Mouse (Mus musculus) megakaryocyte-erythroid progenitor cell, adult 5-6 weeks (primary cell): ENCODE measurements around the gene Nudt4. TPM values are rescaled to one million over a fixed set of nuclear protein-coding genes. Genes with fewer than 3 reads are reported as not detected.

Source experiments
- ATAC-seq: replicated peaks from 2 replicates; pipeline ENCODE4 v1.8.0; 2016; ENCODE audit warnings: mild to moderate bottlenecking, inconsistent platforms; ENCODE audit not compliant: severe bottlenecking, poor library complexity, low FRiP score, low TSS enrichment
- total RNA-seq, 2 experiments: library from RNA; stranded (forward) in 1 of 2; stranded (reverse) in 1 of 2; fragments of 200-1000, 215-1000 nt in 1 of 2; fragments of >200 nt in 1 of 2; fragmentation: Nextera tagmentation in 1 of 2; gene quantifications; 2 replicates each; pipeline ENCODE4 v1.2.3; 2014 to 2017

Nudt4 gene
- total RNA-seq, 2 experiments from 2014 or later: 39.8 to 77.4 TPM

GRCm38 (mm10) chr10:95544004-95544403 lies 19.9 kb downstream of the Nudt4 start:
- ATAC-seq: no peak

DNA sequence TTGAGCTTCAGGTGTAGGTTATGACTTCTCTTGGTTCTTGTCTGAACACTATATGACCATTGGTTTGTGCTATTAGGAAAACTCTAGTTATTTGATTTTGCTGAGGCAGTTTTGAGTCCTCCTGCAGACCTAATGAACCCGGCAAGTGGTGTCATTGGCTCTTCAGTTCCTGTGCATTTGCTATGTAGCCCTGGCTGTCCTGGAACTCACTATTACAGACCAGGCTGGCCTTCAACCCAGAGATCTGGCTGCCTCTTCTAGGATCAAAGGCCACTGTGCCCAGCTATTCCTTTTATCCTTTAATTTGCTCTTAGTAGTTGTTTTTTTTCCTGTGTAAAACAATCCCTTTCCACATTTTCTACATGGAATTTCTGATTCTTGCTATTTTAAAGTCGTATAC lies 20.6 kb downstream of the Nudt4 start:
- ATAC-seq: no peak

- ATAC-seq: no peak
Observed at GRCm38 (mm10) chr10:95542916-95543315, 21.0 kb downstream of the Nudt4 start.

DNA sequence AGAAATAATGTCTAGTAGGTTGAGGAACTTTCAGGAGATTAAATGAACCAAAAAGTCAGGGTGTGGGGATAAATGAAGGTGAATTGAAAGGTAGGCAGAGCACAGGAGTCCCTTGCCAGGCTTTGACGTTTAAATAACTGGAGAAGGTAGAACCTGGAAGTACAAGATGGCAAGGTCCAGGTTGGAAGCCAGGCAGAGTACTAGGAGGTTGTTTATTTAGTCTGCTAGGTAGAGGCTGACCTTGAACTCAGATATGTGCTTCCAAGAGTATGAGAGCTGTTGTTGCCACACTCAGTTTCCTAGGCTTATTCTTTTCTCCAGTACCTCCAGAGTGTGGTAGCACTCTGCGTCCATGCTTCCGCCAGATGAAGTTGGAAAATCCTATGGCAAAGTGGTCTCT lies 24.1 kb downstream of the Nudt4 start:
- ATAC-seq: no peak

GRCm38 (mm10) chr10:95539260-95539659 lies 24.7 kb downstream of the Nudt4 start:
- no peak for ATAC-seq

DNA sequence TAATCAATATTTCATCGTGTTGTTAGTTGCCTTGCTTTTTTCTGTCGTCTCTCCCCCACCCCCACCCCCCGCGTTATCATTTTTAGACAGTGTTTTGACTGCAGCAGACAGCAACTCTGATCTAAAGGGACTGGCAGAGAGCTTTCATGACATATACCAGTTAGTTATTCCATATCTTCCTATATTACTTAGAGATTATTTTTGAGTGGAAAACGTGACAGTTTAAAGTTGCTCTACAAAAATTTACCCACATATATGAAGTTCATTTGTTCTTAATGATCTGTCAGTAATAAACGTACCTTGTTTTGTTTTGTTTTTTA lies 27.8 kb downstream of the Nudt4 start:
- peak; percentile 50; the same call in 1 of the 2 replicates for ATAC-seq

DNA sequence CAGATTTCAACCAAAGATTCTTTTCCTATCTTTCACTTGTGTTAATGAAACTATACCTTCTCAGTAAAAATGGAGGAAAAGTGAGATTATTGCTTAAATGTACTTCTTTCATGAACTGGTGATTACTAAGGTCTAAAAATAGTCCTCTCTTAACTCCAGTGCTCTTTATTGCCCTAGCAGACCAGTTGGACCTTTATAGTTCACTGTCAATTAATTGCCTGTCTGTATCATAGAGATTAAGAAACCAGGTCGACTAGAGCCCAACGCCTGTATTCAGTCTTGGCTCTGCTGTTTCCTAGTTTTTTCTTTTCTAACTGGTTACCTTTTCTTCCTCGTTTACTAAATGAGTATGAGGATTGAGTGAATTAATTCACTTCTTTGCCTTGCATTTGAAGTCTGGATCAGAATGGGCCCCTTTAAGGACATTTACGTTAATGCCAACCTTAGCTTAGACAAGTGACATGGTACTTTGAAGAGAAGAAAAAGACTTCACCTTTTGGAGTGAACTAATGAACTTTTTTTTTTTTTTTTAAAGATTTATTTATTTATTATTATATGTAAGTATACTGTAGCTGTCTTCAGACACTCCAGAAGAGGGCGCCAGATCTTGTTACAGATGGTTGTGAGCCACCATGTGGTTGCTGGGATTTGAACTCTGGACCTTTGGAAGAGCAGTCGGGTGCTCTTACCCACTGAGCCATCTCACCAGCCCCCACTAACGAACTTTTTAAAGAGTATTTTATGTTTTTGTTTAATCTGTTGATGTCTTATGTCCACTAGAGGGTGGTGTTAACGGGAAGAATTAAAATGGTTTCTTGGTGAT lies 28.3 kb downstream of the Nudt4 start:
- peak; percentile 44; the same call in 1 of the 2 replicates for ATAC-seq

GRCm38 (mm10) chr10:95533382-95533781 lies 30.6 kb downstream of the Nudt4 start:
- ATAC-seq: no peak

- no peak for ATAC-seq
Observed at GRCm38 (mm10) chr10:95532916-95533315, 31.0 kb downstream of the Nudt4 start.

GRCm38 (mm10) chr10:95530551-95531121 lies 33.3 kb downstream of the Nudt4 start:
- ATAC-seq: no peak

DNA sequence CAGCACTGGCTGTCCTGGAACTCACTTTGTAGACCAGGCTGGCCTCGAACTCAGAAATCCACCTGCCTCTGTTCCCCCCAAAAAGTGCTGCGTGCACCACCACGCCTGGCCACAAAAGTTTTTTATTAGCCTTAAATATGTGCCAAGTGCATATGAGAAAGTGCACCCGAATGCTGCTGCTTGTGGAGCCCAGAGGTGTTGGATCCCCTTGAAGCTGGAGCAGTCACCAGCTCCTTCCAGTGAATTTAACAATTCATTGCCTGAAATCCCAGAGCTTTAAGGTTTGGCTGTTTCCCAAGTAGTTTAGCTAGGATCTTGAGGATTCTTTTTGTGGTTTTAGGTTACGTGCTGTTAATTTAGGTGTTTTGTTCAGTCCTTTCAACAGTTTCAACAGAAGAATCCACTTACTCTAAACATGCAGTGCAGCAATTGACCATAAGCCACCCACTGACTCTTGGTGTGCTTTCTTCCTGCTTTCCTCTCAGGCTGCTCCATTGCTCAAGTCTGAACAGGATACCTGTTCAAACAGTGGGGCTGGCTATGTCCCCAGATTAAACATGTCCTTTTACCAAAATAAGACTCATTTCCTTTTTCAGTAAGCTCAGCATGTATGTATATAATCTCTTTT lies 37.3 kb downstream of the Nudt4 start:
- ATAC-seq: no peak

DNA sequence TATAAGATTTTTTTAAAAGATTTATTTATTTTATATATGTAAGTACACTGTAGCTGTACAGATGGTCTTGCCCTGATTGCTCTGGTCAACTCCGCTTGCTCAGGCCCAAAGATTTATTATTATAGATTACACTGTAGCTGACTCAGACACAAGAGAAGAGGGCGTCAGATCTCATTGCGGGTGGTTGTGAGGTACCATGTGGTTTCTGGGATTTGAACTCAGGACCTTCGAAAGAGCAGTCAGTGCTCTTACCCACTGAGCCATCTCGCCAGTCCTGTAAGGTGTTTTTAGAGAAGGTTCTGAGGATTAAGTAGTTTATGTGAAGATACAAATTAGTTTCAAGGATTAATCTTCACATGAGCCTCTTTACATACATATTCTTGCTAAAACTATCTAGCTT lies 38.1 kb downstream of the Nudt4 start:
- ATAC-seq: no peak

- ATAC-seq: no peak
Observed at GRCm38 (mm10) chr10:95525037-95525675, 38.8 kb downstream of the Nudt4 start.

DNA sequence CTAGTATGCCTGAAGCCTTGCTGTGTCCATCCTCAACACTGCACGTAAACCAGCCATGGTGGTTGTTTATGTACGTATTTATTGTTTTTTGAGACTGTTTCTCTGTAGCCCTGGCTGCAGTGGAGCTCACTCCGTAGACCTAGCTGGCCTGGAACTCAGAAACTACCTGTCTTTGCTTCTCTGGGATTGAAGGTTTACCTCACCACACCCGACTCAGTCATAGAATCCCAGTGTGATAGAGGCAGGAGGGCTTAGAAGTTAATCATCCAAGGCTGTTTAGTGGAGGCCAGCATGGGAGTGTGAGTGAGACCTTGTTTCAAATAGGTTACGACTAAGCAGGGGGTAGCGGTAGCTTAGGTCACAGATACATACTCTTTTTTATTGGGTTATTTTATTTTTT lies 46.3 kb downstream of the Nudt4 start:
- no peak for ATAC-seq

GRCm38 (mm10) chr10:95515293-95515931 lies 48.5 kb downstream of the Nudt4 start:
- ATAC-seq: peak; percentile 13; the same call in 1 of the 2 replicates

- peak; percentile 95 for ATAC-seq
Observed at GRCm38 (mm10) chr10:95514656-95515292, 49.2 kb downstream of the Nudt4 start, which contains the start of gene Ube2n. Ube2n (plus strand) TSS chr10:95515145.

DNA sequence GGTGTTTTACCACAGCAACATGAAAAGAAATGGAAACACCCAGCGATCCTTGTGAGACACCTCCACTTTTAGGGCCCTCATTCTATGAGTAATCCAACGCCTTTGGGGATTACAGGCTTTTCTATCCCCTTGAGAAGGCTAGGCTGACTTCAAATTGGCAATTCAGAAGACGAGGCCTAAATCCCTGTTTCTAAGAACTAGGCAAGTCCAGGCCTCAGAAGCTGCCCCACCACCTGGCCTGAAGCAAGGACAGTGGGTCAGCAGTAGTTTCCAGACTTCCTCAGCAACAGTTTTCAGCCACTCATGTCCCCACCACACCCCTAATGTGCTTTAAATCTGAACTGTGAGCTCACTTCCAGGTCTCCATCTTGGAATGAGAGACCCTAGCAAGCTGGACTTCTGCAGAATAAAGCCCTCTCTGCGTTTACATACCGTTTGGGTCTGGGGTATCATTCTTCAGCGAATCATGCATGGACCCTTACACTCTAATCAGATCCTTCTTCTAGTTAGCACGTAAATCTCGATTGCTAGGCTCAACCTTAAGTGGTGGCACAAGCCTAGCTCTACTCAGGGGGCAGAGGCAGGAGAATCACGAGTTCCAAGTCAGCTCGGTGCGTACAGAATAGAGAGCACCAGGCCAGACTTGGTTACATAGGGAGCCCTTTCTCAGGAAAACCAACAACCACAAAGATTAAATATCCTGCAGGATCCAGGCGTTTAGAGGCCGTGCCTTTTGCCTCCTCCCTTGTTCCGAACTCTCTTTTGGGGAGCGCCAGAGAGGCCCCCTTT lies 50.0 kb downstream of the Nudt4 start:
- peak; percentile 30; the same call in 1 of the 2 replicates for ATAC-seq

GRCm38 (mm10) chr10:95512635-95513034 lies 51.3 kb downstream of the Nudt4 start:
- ATAC-seq: no peak

GRCm38 (mm10) chr10:95509263-95509662 lies 54.7 kb downstream of the Nudt4 start:
- no peak for ATAC-seq
